Mouse (Mus musculus) embryonic fibroblast, embryonic 13.5 days (primary cell): ENCODE data around the gene Alox15. TPM values are rescaled to one million over a fixed set of nuclear protein-coding genes. Genes with fewer than 3 reads are reported as not detected.

Experiments
- H3K27ac ChIP-seq: 2 replicates; pipeline ENCODE4 v1.5.1; 2012; ENCODE audit warnings: low read length, control low read depth, inconsistent platforms; ENCODE audit not compliant: insufficient read depth
- H3K4me1 ChIP-seq: 2 replicates; pipeline ENCODE4 v1.6.1; 2011; ENCODE audit warnings: low read length; ENCODE audit not compliant: control insufficient read depth, insufficient read depth
- H3K4me3 ChIP-seq: 2 replicates; pipeline ENCODE4 v1.5.1; 2011; ENCODE audit warnings: mild to moderate bottlenecking, control low read depth, low read length; ENCODE audit not compliant: insufficient read depth
- CTCF ChIP-seq: IDR thresholded peaks from 2 replicates; pipeline ENCODE4 v1.5.1; 2011; ENCODE audit warnings: mild to moderate bottlenecking, control low read depth, low read length, moderate library complexity, borderline replicate concordance; ENCODE audit not compliant: insufficient read depth
- POLR2A ChIP-seq: IDR thresholded peaks from 2 replicates; pipeline ENCODE4 v1.6.1; 2011; ENCODE audit warnings: low read depth, mild to moderate bottlenecking, control low read depth, low read length, moderate library complexity
- polyA plus RNA-seq: library from polyadenylated mRNA; stranded (reverse); fragments of >200 nt; gene quantifications from 2 replicates; pipeline ENCODE4 v1.2.4, GENCODE M21; 2011; ENCODE audit warnings: low read depth; ENCODE audit not compliant: missing spikeins, insufficient read length

Gene Alox15
- polyA plus RNA-seq, 1 experiment, result not detected

GRCm38 (mm10) chr11:70308296-70308695 lies 43.5 kb downstream of the Alox15 start:
- H3K27ac ChIP-seq, result no peak overlapping the region
- TF ChIP-seq POLR2A (no peak), CTCF (no peak)
- no peak overlapping the region for H3K4me3 ChIP-seq
- no peaks in the 10 kb centered on the region for H3K4me1 ChIP-seq

GRCm38 (mm10) chr11:70306159-70306558 lies 45.7 kb downstream of the Alox15 start:
- no peak for TF ChIP-seq POLR2A
- no peak for TF ChIP-seq CTCF
- H3K27ac ChIP-seq, result no peak overlapping the region
- no peak overlapping the region for H3K4me3 ChIP-seq
- no peaks in the 10 kb centered on the region for H3K4me1 ChIP-seq

GRCm38 (mm10) chr11:70302293-70302692 lies 49.5 kb downstream of the Alox15 start:
- Histone ChIP-seq H3K27ac (no peak overlapping the region), H3K4me1 (no peaks in the 10 kb centered on the region), H3K4me3 (no peak overlapping the region)
- TF ChIP-seq POLR2A (no peak), CTCF (no peak)

- H3K27ac ChIP-seq, result no peak overlapping the region
- H3K4me1 ChIP-seq, result no peaks in the 10 kb centered on the region
- TF ChIP-seq CTCF, result no peak
- TF ChIP-seq POLR2A, result no peak
- no peak overlapping the region for H3K4me3 ChIP-seq
Observed at GRCm38 (mm10) chr11:70297836-70298454, 53.9 kb downstream of the Alox15 start.

GRCm38 (mm10) chr11:70297405-70297804 lies 54.4 kb downstream of the Alox15 start:
- Histone ChIP-seq H3K4me3 (no peak overlapping the region), H3K4me1 (no peaks in the 10 kb centered on the region), H3K27ac (no peak overlapping the region)
- no peak for TF ChIP-seq CTCF
- TF ChIP-seq POLR2A, result no peak

Other genes starting within 250 kb of the Alox15 start
- not detected in 2 replicates for gene Mgl2, start 221.7 kb downstream of the Alox15 start, polyA plus RNA-seq
- gene Clec10a, start 195.8 kb downstream of the Alox15 start, polyA plus RNA-seq, result not detected in 2 replicates
- gene Slc16a11, start 139.3 kb downstream of the Alox15 start, polyA plus RNA-seq, result 2.2 and 4.7 TPM in 2 replicates
- gene Slc16a13, start 131.0 kb downstream of the Alox15 start, polyA plus RNA-seq, result 2.7 and 9.3 TPM in 2 replicates
- 0.70 and 2.5 TPM in 2 replicates for gene Bcl6b, start 122.2 kb downstream of the Alox15 start, polyA plus RNA-seq
- 43.2 and 55.3 TPM in 2 replicates for gene 0610010K14Rik, start 114.1 kb downstream of the Alox15 start, polyA plus RNA-seq
- gene Gm21988, start 112.2 kb downstream of the Alox15 start, polyA plus RNA-seq, result 2.3 and 4.5 TPM in 2 replicates
- 159 and 231 TPM in 2 replicates for gene Rnasek, start 112.2 kb downstream of the Alox15 start, polyA plus RNA-seq
- gene Alox12, start 96.7 kb downstream of the Alox15 start, polyA plus RNA-seq, result 0.32 and 0.35 TPM in 2 replicates
- not detected in 2 replicates for gene Alox12e, start 29.4 kb downstream of the Alox15 start, polyA plus RNA-seq
- gene Pelp1, start 58.0 kb upstream of the Alox15 start, polyA plus RNA-seq, result 24.3 and 27.5 TPM in 2 replicates
- 9.1 and 10.1 TPM in 2 replicates for gene Arrb2, start 80.6 kb upstream of the Alox15 start, polyA plus RNA-seq
- gene Med11, start 99.9 kb upstream of the Alox15 start, polyA plus RNA-seq, result 14.0 and 14.1 TPM in 2 replicates
- gene Zmynd15, start 107.4 kb upstream of the Alox15 start, polyA plus RNA-seq, result 0.19 and 0.20 TPM in 2 replicates
- gene Cxcl16, start 108.0 kb upstream of the Alox15 start, polyA plus RNA-seq, result 4.1 and 6.0 TPM in 2 replicates
- gene Tm4sf5, start 153.2 kb upstream of the Alox15 start, polyA plus RNA-seq, result not detected in 2 replicates
- 0.79 TPM in 1 of 2 replicates, not detected in the other for gene Vmo1, start 162.6 kb upstream of the Alox15 start, polyA plus RNA-seq
- not detected in 2 replicates for gene Gltpd2, start 167.2 kb upstream of the Alox15 start, polyA plus RNA-seq
- gene Psmb6, start 173.3 kb upstream of the Alox15 start, polyA plus RNA-seq, result 162 and 177 TPM in 2 replicates
- not detected in 2 replicates for gene Gm40193, start 180.9 kb upstream of the Alox15 start, polyA plus RNA-seq
- 19.7 and 23.3 TPM in 2 replicates for gene Pld2, start 188.0 kb upstream of the Alox15 start, polyA plus RNA-seq
- gene Mink1, start 210.8 kb upstream of the Alox15 start, polyA plus RNA-seq, result 36.2 and 37.0 TPM in 2 replicates